Mouse (Mus musculus): ENCODE results near the gene Gsg1l. TPM values are rescaled to one million over a fixed set of nuclear protein-coding genes. Genes with fewer than 3 reads are reported as not detected.

Gene Gsg1l
- polyA plus RNA-seq, 1 experiment from 2014 or later: 4.4 TPM

DNA sequence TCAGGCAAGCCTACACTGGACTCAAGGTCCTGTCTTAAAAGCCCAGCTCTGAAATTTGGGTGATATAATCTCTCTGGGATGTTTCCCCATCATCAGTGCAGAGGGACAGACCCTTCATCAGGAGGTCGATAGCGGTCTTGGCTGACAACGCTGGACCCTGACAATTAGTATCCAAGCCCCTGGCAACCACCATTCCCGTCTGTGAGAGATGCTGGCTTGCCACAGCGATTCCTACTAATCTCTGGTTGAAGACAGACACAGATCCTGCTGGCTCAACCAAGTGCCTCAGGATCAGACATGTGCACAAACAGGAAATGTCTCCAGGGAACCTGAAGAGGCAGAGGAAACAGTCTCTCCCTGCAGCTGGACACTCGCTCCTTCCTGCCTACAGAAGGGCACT is 62.2 kb downstream of the Gsg1l start:
- Histone ChIP-seq H3K27me3 (no peaks in the 10 kb centered on the region), H3K36me3 (no peaks in the 10 kb centered on the region), H3K27ac (replicated peaks) (peak overlapping the region; percentile 75), H3K4me1 (peaks cover 19% of the 10 kb centered on the region), H3K4me2 (replicated peaks) (no peak overlapping the region), H3K9me3 (no peaks in the 10 kb centered on the region), H3K9ac (replicated peaks) (0 out of 2 replicates have a peak overlapping the region, but pooled peaks have one; percentile 20), H3K4me3 (no peak overlapping the region)
- whole genome bisulfite sequencing: 61% methylated on average over 6 of the region's 6 CpGs
- ATAC-seq (ENCODE audit: low FRiP score, low read depth): no peak

DNA sequence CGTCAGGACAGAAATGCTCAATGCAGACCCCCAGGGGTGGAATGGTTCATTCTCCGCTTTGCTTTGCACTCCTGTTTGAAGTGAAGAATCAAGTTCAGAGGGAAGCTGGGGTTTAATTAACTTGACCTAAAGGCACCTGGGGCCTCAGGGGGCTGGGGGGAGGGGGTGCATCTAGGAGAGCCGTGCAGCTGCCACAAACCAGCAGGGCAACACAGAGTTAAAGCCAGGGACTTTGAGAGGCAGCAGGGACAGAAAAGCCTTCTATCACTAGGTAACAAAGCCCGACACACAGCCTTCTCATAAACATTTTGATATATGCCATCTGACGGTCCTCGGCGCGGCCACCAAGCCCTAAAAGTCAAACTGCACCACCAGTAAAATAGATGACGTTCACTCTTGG is 62.9 kb downstream of the Gsg1l start:
- peaks cover 19% of the 10 kb centered on the region for H3K4me1 ChIP-seq
- H3K4me3 ChIP-seq: no peak overlapping the region
- H3K36me3 ChIP-seq: no peaks in the 10 kb centered on the region
- no peak overlapping the region for H3K9ac ChIP-seq (replicated peaks)
- peak overlapping the region; percentile 75 for H3K27ac ChIP-seq (replicated peaks)
- H3K4me2 ChIP-seq (replicated peaks): no peak overlapping the region
- no peak for ATAC-seq (ENCODE audit: low FRiP score, low read depth)
- H3K9me3 ChIP-seq: no peaks in the 10 kb centered on the region
- WGBS: 42% methylated on average over 9 of the region's 9 CpGs
- H3K27me3 ChIP-seq: no peaks in the 10 kb centered on the region

- H3K27me3 ChIP-seq: no peaks in the 10 kb centered on the region
- no peak overlapping the region for H3K4me3 ChIP-seq
- WGBS: 94% methylated on average over 4 of the region's 4 CpGs
- ATAC-seq (ENCODE audit: low FRiP score, low read depth): no peak
- peaks cover 26% of the 10 kb centered on the region for H3K4me1 ChIP-seq
- no peak overlapping the region for H3K9ac ChIP-seq (replicated peaks)
- no peaks in the 10 kb centered on the region for H3K36me3 ChIP-seq
- no peak overlapping the region for H3K27ac ChIP-seq (replicated peaks)
- no peaks in the 10 kb centered on the region for H3K9me3 ChIP-seq
- no peak overlapping the region for H3K4me2 ChIP-seq (replicated peaks)
Measured at GRCm38 (mm10) chr7:126017455-126017854, 64.8 kb downstream of the Gsg1l start.

- Histone ChIP-seq H3K27ac (replicated peaks) (peak overlapping the region; percentile 12; the same call in 1 of the 2 replicates), H3K9ac (replicated peaks) (no peak overlapping the region), H3K4me2 (replicated peaks) (no peak overlapping the region), H3K4me3 (no peak overlapping the region), H3K36me3 (no peaks in the 10 kb centered on the region), H3K9me3 (no peaks in the 10 kb centered on the region), H3K4me1 (peaks cover 46% of the 10 kb centered on the region), H3K27me3 (no peaks in the 10 kb centered on the region; the same call in 1 of the 2 replicates)
- WGBS: 49% methylated on average over 11 of the region's 11 CpGs
- peak; percentile 28 for ATAC-seq (ENCODE audit: low FRiP score, low read depth)
Measured at GRCm38 (mm10) chr7:126012325-126013021, 69.7 kb downstream of the Gsg1l start.

- Histone ChIP-seq H3K27ac (replicated peaks) (peak overlapping the region; percentile 77), H3K27me3 (no peaks in the 10 kb centered on the region; the same call in 1 of the 2 replicates), H3K4me1 (peaks cover 61% of the 10 kb centered on the region), H3K9ac (replicated peaks) (no peak overlapping the region), H3K36me3 (no peaks in the 10 kb centered on the region), H3K4me3 (no peak overlapping the region), H3K9me3 (no peaks in the 10 kb centered on the region), H3K4me2 (replicated peaks) (no peak overlapping the region)
- WGBS: 49% methylated on average over 7 of the region's 7 CpGs
- ATAC-seq (ENCODE audit: low FRiP score, low read depth): peak; percentile 66
Measured at GRCm38 (mm10) chr7:126008789-126009148, 73.4 kb downstream of the Gsg1l start.

GRCm38 (mm10) chr7:126008139-126008788 is 73.9 kb downstream of the Gsg1l start:
- Histone ChIP-seq H3K27ac (replicated peaks) (peak overlapping the region; percentile 77), H3K4me3 (no peak overlapping the region), H3K9ac (replicated peaks) (no peak overlapping the region), H3K9me3 (no peaks in the 10 kb centered on the region), H3K4me2 (replicated peaks) (no peak overlapping the region), H3K36me3 (no peaks in the 10 kb centered on the region), H3K4me1 (peaks cover 61% of the 10 kb centered on the region), H3K27me3 (no peaks in the 10 kb centered on the region; the same call in 1 of the 2 replicates)
- peak; percentile 57 for ATAC-seq (ENCODE audit: low FRiP score, low read depth)
- WGBS: 64% methylated on average over 4 of the region's 4 CpGs

DNA sequence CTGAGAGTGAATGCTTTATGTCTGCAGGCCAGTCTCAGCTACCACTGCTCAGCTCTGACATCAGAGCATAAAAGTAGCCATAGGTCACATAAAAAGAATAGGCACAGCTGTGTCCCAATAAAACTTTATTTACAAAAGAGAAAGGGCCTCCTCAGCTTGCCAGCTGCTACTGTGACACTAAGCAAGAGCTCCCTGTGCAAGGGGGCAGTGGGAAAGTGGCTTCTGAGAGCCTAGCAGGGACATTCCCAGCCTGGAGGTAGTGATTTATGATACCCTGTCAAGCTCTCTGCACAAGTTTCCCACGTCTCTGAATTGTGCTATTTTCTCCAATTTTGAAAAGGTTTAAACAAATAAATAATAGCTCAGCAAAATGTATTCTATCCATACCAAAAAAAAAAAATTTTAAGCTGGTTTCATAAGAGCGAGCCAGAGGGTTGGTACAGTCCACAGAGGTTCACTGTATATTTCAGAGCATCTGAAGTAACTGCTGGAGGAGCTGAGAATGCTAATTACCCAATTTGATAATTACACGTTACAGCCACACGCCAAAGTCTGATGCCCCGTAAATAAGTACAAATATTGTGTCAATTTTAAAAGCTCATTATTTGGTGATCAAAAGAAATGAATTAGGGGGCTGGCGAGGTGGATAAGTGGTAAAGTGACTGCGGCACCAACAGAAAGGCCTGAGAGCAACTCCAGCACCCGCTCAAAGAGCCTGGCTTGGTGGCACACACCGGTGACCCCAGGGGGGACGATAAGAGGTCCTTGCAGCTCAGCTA is 74.9 kb downstream of the Gsg1l start:
- no peak for ATAC-seq (ENCODE audit: low FRiP score, low read depth)
- no peaks in the 10 kb centered on the region; the same call in 1 of the 2 replicates for H3K27me3 ChIP-seq
- no peaks in the 10 kb centered on the region for H3K9me3 ChIP-seq
- no peak overlapping the region for H3K27ac ChIP-seq (replicated peaks)
- H3K36me3 ChIP-seq: no peaks in the 10 kb centered on the region
- H3K4me3 ChIP-seq: no peak overlapping the region
- H3K9ac ChIP-seq (replicated peaks): no peak overlapping the region
- WGBS: 77% methylated on average over 10 of the region's 10 CpGs
- H3K4me1 ChIP-seq: peaks cover 52% of the 10 kb centered on the region
- H3K4me2 ChIP-seq (replicated peaks): no peak overlapping the region

DNA sequence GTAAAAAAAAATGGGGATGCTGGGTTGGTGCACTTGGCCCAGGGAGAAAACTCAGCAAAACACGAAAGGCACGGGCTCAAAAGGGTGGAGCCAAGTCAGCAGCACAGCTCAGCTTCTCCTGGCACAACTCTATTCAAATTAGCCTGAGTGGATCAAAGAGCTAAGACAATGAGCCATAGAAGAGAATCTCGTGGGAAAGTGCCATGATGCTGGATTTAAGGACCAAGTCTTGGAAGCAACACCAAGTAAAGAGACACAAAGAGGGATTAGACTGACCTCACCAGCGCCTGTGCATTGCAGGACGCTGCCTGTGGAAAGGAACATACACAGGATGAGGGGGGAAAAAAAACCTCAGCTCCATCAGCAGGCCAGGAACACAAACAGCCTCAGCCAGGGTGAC is 76.9 kb downstream of the Gsg1l start:
- Histone ChIP-seq H3K27ac (replicated peaks) (peak overlapping the region; percentile 43), H3K9ac (replicated peaks) (no peak overlapping the region), H3K36me3 (no peaks in the 10 kb centered on the region), H3K4me3 (no peak overlapping the region), H3K4me1 (peaks cover 42% of the 10 kb centered on the region), H3K9me3 (no peaks in the 10 kb centered on the region), H3K27me3 (no peaks in the 10 kb centered on the region), H3K4me2 (replicated peaks) (no peak overlapping the region)
- no peak; the same call in 1 of the 2 replicates for ATAC-seq (ENCODE audit: low FRiP score, low read depth)
- 25% methylated on average over 5 of the region's 5 CpGs for WGBS

- Histone ChIP-seq H3K9ac (replicated peaks) (no peak overlapping the region), H3K4me2 (replicated peaks) (no peak overlapping the region), H3K4me3 (no peak overlapping the region), H3K36me3 (no peaks in the 10 kb centered on the region), H3K27ac (replicated peaks) (no peak overlapping the region), H3K27me3 (no peaks in the 10 kb centered on the region), H3K4me1 (peaks cover 12% of the 10 kb centered on the region), H3K9me3 (no peaks in the 10 kb centered on the region)
- WGBS: 40% methylated on average over 5 of the region's 5 CpGs
- no peak for ATAC-seq (ENCODE audit: low FRiP score, low read depth)
Measured at GRCm38 (mm10) chr7:126001683-126002082, 80.5 kb downstream of the Gsg1l start.

- H3K27ac ChIP-seq (replicated peaks): no peak overlapping the region
- no peak overlapping the region for H3K4me2 ChIP-seq (replicated peaks)
- ATAC-seq (ENCODE audit: low FRiP score, low read depth): no peak
- peaks cover 4% of the 10 kb centered on the region for H3K4me1 ChIP-seq
- WGBS: 98% methylated on average over 3 of the region's 3 CpGs
- H3K9ac ChIP-seq (replicated peaks): no peak overlapping the region
- H3K4me3 ChIP-seq: no peak overlapping the region
- H3K36me3 ChIP-seq: no peaks in the 10 kb centered on the region
- H3K27me3 ChIP-seq: no peaks in the 10 kb centered on the region
- H3K9me3 ChIP-seq: no peaks in the 10 kb centered on the region
Measured at GRCm38 (mm10) chr7:125999921-126000320, 82.3 kb downstream of the Gsg1l start.

DNA sequence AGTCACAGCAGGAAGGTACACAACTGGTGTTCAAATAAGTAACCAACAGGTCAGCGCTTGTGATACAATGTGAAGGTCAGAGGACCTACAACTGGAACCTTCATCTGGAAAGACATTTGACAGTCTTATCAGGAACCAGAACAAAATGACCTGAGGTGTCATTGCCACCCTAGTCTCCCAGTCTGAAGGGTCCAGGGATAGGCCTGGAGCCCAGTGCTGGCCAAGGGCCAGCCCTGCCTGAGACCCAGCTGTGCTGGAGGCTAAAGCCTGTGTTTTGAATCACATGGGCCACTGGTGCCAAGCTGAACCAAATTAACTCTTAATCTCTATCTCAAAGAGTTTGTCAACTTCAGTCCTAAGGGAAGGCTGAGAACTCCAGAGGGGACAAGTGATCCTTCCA is 86.1 kb downstream of the Gsg1l start:
- H3K4me1 ChIP-seq: peaks cover 6% of the 10 kb centered on the region; the same call in 1 of the 2 replicates
- H3K4me2 ChIP-seq (replicated peaks): no peak overlapping the region
- no peak overlapping the region for H3K27ac ChIP-seq (replicated peaks)
- H3K9ac ChIP-seq (replicated peaks): no peak overlapping the region
- no peaks in the 10 kb centered on the region for H3K27me3 ChIP-seq
- H3K36me3 ChIP-seq: no peaks in the 10 kb centered on the region
- no peak for ATAC-seq (ENCODE audit: low FRiP score, low read depth)
- no peaks in the 10 kb centered on the region for H3K9me3 ChIP-seq
- 100% methylated on average over 1 of the region's 1 CpGs for WGBS
- no peak overlapping the region for H3K4me3 ChIP-seq

DNA sequence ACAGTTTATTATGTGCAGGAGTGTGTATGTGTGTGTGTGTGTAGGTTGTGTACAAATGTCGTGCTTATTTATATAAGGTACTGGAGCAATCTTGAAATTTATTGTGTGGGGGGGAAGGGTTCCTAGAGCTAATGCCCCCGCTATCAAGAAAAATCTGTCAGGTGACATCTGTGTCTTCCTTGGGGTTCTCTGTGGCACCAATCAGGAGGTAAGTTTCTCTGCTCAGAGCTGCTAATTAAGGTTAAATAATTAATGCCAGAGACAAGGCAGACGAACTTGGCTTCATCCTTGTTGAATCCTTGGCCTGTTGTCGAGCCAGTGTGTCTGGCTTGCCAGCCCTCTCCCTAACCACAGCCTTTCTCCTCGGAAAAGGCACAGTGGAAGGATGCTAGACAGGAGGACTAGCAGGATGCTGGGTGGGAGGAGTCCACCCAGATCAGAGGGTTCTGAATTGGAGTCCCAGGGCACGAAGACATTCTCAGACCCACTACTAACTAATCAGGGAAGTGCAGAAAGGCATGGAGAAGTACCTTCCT is 89.8 kb downstream of the Gsg1l start:
- Histone ChIP-seq H3K4me3 (no peak overlapping the region), H3K4me1 (peaks cover 12% of the 10 kb centered on the region; the same call in 1 of the 2 replicates), H3K36me3 (no peaks in the 10 kb centered on the region), H3K27me3 (0 out of 2 replicates have a peak, but pooled peaks cover under 1% of the 10 kb centered on the region), H3K9me3 (no peaks in the 10 kb centered on the region), H3K27ac (replicated peaks) (no peak overlapping the region), H3K9ac (replicated peaks) (no peak overlapping the region), H3K4me2 (replicated peaks) (no peak overlapping the region)
- WGBS: 70% methylated on average over 6 of the region's 6 CpGs
- ATAC-seq (ENCODE audit: low FRiP score, low read depth): no peak

Measured in midbrain, embryonic 12.5 days (tissue).